Mouse (Mus musculus) bone marrow macrophage, adult 2 months (primary cell): ENCODE results near the gene Mrps15. TPM values are rescaled to one million over a fixed set of nuclear protein-coding genes. Genes with fewer than 3 reads are reported as not detected.

Experiments used
- H3K27ac ChIP-seq: 2 replicates; pipeline ENCODE4 v1.5.1; 2012; ENCODE audit warnings: low read depth, low read length; ENCODE audit not compliant: insufficient read depth
- H3K4me1 ChIP-seq: 2 replicates; pipeline ENCODE4 v1.6.1; 2012; ENCODE audit warnings: low read length; ENCODE audit not compliant: control insufficient read depth, insufficient read depth
- H3K4me3 ChIP-seq: 2 replicates; pipeline ENCODE4 v1.5.1; 2012; ENCODE audit warnings: mild to moderate bottlenecking, low read length, moderate library complexity; ENCODE audit not compliant: insufficient read depth
- CTCF ChIP-seq: IDR thresholded peaks from 2 replicates; pipeline ENCODE4 v1.5.1; 2012; ENCODE audit warnings: low read depth, mild to moderate bottlenecking, low read length, moderate library complexity
- POLR2A ChIP-seq: IDR thresholded peaks from 2 replicates; pipeline ENCODE4 v1.6.1; 2012; ENCODE audit warnings: mild to moderate bottlenecking, low read depth, low read length, borderline replicate concordance
- polyA plus RNA-seq: library from polyadenylated mRNA; stranded (reverse); fragments of >200 nt; gene quantifications from 2 replicates; pipeline ENCODE4 v1.2.4, GENCODE M21; 2012; ENCODE audit not compliant: missing spikeins, insufficient read depth, insufficient read length

The Mrps15 gene
- polyA plus RNA-seq, 1 experiment: 93.3 TPM

DNA sequence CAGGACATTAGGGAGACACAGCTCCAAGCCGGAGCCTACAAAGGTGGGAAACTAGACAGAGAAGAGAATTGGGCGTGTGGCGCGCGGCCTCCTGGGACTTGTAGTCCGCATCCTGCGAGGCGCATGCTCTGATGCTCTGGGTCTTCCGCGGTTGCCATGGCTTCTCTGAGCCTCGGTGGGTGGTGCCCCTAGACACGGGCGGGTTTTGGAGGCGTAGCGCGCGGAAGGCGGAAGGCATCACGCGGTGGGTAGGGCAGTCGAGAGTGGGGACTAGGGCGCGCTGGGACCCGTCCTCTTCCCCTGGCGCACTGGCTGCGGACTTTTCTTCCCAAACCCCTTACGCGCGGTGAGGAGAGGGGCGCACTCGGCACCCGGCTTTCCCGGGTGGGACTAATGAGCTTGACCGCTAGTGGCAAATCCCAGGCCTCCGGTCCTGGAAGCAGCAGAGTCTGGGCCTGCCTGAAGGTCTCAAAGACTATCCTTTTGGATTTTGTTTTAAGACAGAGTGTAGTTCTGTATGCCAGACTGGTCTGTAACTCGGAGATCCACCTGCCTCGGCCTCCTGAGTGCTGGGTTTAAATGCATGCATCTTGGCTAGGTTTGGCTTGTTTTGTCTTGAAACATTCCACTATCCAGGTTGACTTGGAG, 49.9 kb downstream of the Mrps15 start, which contains the start of gene Lsm10:
Lsm10 (plus strand) TSS at position 160 of the 648 bp plus-strand sequence.
- TF ChIP-seq POLR2A: no peak
- TF ChIP-seq CTCF: no peak
- peaks cover 20% of the 10 kb centered on the region for H3K4me1 ChIP-seq
- H3K27ac ChIP-seq: peak within 1 kb of the TSS; percentile 55
- H3K4me3 ChIP-seq: peak within 1 kb of the TSS; percentile 82

- TF ChIP-seq CTCF (no peak), POLR2A (no peak)
- Histone ChIP-seq H3K4me3 (no peak overlapping the region), H3K4me1 (peaks cover 32% of the 10 kb centered on the region), H3K27ac (no peak overlapping the region)
Observed at GRCm38 (mm10) chr4:126097711-126098253, 51.1 kb downstream of the Mrps15 start.

DNA sequence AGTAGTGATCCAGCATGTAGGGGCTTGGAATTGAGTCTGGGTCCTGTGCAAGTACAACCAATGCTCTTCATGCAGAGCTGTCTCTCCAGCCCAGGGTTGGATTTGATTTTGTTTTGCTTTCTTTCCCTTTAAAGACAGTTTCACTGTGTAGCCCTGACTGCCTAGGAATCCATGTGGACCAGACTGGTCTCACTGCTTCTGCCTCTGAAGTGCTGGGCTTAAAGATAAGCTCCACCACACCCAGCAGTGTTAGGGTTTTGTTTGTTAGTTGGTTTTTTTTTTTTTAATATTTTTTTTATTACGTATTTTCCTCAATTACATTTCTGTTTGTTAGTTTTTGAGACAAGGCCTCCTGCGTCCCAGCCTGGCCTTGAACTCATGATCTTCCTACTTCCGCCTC, 52.6 kb downstream of the Mrps15 start:
- H3K27ac ChIP-seq: no peak overlapping the region
- H3K4me3 ChIP-seq: no peak overlapping the region
- TF ChIP-seq CTCF: no peak
- TF ChIP-seq POLR2A: no peak
- peaks cover 34% of the 10 kb centered on the region for H3K4me1 ChIP-seq

DNA sequence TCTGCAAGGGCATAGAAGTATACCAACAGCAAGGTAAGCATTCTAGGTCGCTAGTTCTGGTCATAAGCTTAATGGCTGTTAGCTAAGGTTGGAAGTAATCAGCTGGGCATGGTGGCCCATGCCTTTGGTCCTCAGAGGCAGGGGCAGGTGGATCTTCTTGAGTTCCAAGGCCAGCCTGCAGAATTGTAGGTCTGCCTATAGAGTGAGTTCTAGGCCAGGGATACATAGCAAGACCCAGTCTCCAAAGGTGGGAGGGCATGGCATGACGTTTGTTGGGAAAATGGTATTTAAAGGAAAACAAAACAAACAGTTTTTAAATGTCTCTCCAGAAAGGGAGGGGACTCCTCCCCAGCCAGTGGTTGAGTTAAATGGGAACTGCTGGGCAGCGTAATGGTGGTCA, 54.0 kb downstream of the Mrps15 start:
- TF ChIP-seq CTCF (no peak), POLR2A (no peak)
- Histone ChIP-seq H3K27ac (no peak overlapping the region), H3K4me3 (no peak overlapping the region), H3K4me1 (peaks cover 41% of the 10 kb centered on the region)

- peaks cover 41% of the 10 kb centered on the region for H3K4me1 ChIP-seq
- H3K27ac ChIP-seq: peak overlapping the region; percentile 89
- H3K4me3 ChIP-seq: peak overlapping the region; percentile 52
- TF ChIP-seq CTCF (no peak), POLR2A (no peak)
Observed at GRCm38 (mm10) chr4:126102061-126102841, 55.5 kb downstream of the Mrps15 start.

- Histone ChIP-seq H3K4me1 (peaks cover 39% of the 10 kb centered on the region), H3K4me3 (peak overlapping the region; percentile 60), H3K27ac (peak overlapping the region; percentile 89)
- no peak for TF ChIP-seq CTCF
- no peak for TF ChIP-seq POLR2A
Observed at GRCm38 (mm10) chr4:126103057-126103581, 56.4 kb downstream of the Mrps15 start.

DNA sequence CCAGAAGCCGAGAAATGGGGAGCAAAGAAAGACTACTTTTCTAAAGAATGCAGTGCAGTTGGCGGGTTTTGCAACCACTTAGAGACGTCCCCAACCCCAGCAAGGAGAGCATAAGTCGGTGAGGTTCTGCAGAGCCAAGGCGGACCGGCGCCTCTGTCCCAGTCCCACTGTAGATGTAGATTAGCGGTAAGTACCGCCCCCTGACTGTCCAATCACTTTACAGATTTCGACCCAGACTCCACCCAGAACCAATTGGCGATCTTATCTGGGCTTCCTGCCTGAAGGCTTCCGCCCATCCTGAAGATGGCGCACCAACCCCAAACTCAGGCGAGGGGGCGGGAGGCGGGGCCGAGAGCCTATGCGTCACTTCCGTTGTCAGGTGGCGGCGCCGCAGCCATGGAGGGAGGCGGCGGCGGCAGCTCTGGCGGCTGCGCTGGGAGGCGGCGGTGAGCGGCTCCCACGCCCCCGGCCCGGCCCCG, 56.9 kb downstream of the Mrps15 start, which contains the start of gene Stk40:
Stk40 (plus strand) TSS at position 368 of the 479 bp plus-strand sequence.
- H3K27ac ChIP-seq: peak within 1 kb of the TSS; percentile 89
- TF ChIP-seq POLR2A: no peak; the same call in 1 of the 2 replicates
- no peak for TF ChIP-seq CTCF
- H3K4me3 ChIP-seq: peak within 1 kb of the TSS; percentile 66
- H3K4me1 ChIP-seq: peaks cover 44% of the 10 kb centered on the region

GRCm38 (mm10) chr4:126104261-126105075, 57.7 kb downstream of the Mrps15 start:
- peak overlapping the region; percentile 66 for H3K4me3 ChIP-seq

More at GRCm38 (mm10) chr4:126104261-126105075, 57.7 kb downstream of the Mrps15 start:
- Histone ChIP-seq H3K4me1 (peaks cover 53% of the 10 kb centered on the region), H3K27ac (no peak overlapping the region)
- TF ChIP-seq CTCF (no peak), POLR2A (no peak)

Other genes starting within 250 kb of the Mrps15 start
- gene Csf3r, start 22.4 kb upstream of the Mrps15 start, polyA plus RNA-seq: 99.3 and 112 TPM in 2 replicates
- 3.7 and 6.2 TPM in 2 replicates for gene Oscp1, start 11.6 kb downstream of the Mrps15 start, polyA plus RNA-seq
- 37.9 and 38.6 TPM in 2 replicates for gene Lsm10, start 49.7 kb downstream of the Mrps15 start, polyA plus RNA-seq
- gene Stk40, start 57.0 kb downstream of the Mrps15 start, polyA plus RNA-seq: 25.5 and 26.5 TPM in 2 replicates
- 20.7 and 23.1 TPM in 2 replicates for gene Eva1b, start 100.8 kb downstream of the Mrps15 start, polyA plus RNA-seq
- gene Sh3d21, start 116.6 kb downstream of the Mrps15 start, polyA plus RNA-seq: 1.3 and 2.0 TPM in 2 replicates
- gene Thrap3, start 155.8 kb downstream of the Mrps15 start, polyA plus RNA-seq: 230 and 236 TPM in 2 replicates
- gene Map7d1, start 209.4 kb downstream of the Mrps15 start, polyA plus RNA-seq: 131 and 139 TPM in 2 replicates
- gene Trappc3, start 215.4 kb downstream of the Mrps15 start, polyA plus RNA-seq: 69.6 and 79.6 TPM in 2 replicates
- not detected in 2 replicates for gene Col8a2, start 239.9 kb downstream of the Mrps15 start, polyA plus RNA-seq